Mouse (Mus musculus) adrenal gland, postnatal 14 days (tissue): ENCODE results near the gene Clec3a. TPM values are rescaled to one million over a fixed set of nuclear protein-coding genes. Genes with fewer than 3 reads are reported as not detected.

Source experiments
- DNase-seq: peaks from one replicate; pipeline ENCODE4 v3.0.0; 2021; ENCODE audit warnings: mixed read lengths
- total RNA-seq: library from RNA; stranded (reverse); gene quantifications from 2 replicates; pipeline ENCODE4 v1.2.3, GENCODE M21; 2021

Gene Clec3a
- total RNA-seq, 1 experiment from 2014 or later = not detected

DNA sequence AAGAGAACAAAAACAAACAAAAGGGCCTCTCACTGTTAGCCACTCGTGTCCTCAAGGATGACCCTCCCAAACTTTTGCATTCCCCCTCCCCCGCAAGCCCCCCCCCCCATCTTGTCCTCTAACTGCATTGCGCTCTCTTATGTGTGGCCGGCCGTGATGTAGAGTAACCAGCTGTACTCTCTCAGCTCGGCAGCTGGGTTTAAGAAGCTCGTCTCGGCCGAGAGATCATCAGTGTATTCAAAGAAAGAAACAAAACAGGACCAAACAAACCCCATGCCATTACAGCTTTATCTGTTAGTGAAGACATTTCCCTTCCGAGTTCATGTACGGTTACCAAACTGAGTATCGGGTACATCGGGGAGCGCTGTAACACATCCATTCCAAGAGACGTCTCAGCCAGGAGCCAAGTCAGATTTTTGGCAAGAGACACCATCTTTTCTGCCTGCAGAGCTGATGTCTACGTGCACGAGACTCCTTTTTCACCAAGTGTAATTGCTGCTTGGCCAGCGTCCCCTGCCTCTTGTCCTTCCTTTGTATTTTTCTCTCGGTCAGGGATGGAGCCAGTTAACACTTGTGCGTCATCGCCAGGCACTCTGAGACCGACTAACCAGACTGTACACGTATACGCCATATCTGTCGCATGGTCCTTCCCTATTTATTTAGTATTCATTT lies 40.4 kb downstream of the Clec3a start:
- DNase-seq = no peak

DNA sequence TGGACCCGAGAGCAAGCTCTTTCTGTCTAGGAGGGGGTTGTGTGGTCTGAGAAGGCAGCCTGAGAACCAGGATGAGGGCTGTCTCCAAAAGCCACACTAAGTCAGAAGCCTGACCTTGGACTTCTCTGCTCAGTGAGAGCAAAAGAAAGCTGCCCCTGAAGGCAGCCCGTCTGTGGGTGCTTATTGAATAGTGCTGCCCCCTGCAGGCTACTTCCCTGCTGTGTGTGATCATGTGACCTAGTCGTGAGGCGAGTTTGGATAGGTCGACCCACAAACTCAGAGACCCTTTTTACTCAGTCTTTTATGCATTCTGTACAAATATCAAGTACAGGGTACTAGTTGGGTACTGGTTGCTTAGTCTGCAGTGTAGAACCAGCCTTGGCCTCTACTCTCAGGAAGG lies 42.7 kb downstream of the Clec3a start:
- DNase-seq = peak; percentile 40

DNA sequence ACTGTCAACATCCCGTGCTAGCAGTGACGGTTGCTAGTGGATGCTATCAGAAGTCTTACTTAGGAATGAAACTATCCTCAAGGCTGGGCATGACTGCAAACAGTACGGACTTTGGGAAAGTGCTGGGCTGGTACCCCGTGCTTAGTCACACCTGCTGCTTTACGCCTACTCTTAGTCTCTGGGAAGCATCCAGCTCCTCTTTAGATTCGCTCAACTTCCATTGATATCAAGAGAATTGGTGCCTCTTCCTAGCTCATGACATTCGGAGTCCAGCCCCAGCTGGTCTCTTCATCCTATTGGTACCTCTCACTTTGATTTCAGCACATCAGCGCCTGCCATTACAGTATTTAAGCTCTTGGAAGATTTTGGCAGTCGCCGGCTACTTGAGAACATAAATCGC lies 44.7 kb downstream of the Clec3a start:
- DNase-seq = no peak

DNA sequence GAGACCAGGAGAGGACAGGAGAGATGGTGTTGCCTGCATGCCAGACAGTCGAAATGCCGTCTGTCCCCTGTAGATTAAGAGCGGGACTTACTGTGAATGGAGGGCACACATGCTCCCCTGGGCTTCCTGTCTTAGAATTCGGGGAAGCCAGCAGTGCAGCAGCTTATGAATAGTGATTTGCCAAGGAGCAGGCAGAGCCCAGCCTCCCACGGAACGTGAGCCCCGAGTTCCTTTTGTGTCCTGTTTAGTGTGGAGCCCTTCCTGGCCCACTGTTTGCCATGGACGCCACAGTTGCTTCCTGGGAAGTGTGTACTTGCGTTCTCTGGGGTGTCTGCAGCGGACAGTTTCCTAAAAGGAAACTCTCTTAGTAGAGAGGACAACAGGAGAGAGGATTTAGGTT lies 45.4 kb downstream of the Clec3a start:
- no peak for DNase-seq

DNA sequence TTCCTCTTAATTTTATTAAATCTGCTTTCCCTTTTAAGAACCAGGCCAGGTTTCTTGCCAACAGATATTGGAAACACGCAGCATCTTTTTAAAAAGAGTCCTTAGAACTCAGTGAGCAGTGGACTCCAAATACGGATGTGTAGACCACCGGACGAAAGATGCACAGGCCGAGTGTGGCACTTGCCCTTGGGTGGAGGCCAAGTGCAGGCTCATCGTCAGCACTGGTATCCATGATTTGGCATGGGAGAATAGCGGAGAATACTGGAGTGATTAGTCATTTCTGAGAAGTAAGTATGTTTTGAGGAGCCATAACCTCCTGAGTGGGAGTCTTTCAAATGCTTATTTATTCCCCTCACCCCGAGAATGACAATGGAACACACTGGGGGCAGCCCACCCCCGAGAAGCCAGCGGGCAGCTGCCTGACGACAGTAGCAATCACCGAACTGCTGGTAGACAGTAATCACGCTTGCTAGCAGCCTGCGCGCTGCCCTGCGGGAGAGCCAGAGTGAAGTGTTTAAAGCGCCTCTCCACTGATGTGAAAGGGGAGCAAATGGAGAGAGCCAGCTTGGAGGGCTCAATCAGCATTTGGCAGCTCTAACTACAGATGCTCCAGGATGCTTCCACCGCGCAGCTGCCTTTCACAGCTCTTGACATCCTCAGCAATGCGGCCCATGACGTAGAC lies 50.8 kb downstream of the Clec3a start:
- DNase-seq = no peak

DNA sequence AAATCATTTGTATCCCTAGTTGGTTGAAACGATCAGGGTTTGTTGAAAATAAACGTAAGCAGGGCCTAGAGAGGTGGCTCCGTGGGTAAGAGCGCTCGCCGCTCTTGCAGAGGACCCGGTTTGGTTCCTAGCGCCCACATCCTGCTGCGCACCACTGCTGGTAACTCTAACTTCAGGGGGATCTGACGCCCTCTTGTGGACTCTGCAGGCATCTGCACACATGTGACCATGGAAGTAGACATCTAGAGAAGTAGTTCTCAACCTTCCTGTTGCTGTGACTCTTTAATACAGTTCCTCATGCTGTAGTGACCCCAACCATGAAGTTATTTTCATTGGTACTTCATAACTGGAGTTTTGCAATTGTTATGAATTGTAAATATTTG lies 51.3 kb downstream of the Clec3a start:
- no peak for DNase-seq

DNA sequence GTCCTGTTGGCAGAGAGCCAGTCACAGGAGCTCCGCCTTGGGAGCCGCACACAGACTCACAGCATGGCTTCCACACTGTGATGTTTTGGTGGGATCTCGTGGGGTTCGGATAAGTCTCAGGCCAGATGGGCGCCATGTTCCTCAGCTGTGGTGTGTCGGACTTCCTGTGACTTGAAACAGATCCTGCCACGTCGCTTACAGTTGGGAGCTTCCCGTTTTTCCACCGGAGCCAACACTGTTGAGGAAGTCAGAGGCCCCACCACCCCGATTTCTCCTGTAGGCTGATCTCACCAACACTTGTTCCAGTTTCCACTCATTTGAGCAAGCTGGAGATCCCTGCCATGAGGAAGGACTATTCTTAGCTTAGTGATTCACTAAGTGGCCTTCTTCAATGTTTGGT lies 55.7 kb downstream of the Clec3a start:
- no peak for DNase-seq

Other genes starting within 250 kb of the Clec3a start
- 16.6 and 19.6 TPM in 2 replicates for gene Vat1l, start 212.5 kb upstream of the Clec3a start, total RNA-seq
- gene Wwox, start 21.6 kb downstream of the Clec3a start, total RNA-seq = 22.4 and 24.4 TPM in 2 replicates